11 mouse cellular contexts compared by ENCODE assay signal in the genomic region with DNA sequence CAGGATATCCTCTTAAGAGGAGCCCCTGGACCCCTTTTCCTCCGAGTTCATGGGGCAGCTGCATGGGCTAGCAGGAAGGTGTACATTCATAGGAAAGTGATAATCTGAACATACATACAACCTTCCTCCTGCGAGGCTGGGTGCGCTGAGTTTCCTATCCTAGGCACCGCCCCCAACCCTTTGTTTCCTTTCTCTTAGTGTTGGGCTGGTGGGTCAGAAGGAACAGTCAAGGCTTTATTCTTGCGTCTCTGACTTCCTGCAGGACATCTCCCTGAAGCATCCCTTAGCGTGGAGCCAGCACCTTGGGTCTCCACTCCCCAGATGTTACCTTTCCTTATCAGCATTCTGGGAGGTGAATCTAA. TPM values are rescaled to one million over a fixed set of nuclear protein-coding genes. Genes with fewer than 3 reads are reported as not detected.
A peak's percentile ranks its signal among the peaks of the same experiment; 100 is the strongest.
DNase-seq lines count a peak whose midpoint lies in the region; ATAC-seq lines count a peak whose summit lies in the region.
"Had no signal": no experiment of that assay in that cellular context is flagged by ENCODE, and none has a peak within 500 bp of the region (broad histone marks: within the 10 kb centered on the region; RNA-seq: fewer than 3 reads in every experiment).

No protein-coding gene starts in this region.

- WGBS in heart, embryonic 13.5 days, result 29% methylated on average over 6 of the region's 6 CpGs
- 34% methylated on average over 6 of the region's 6 CpGs for WGBS in lung, embryonic 15.5 days
- WGBS in neural tube, embryonic 11.5 days, result 13% methylated on average over 6 of the region's 6 CpGs

- H3K4me3 ChIP-seq in heart, embryonic 13.5 days, result no peak overlapping the region
- no peak overlapping the region for H3K4me3 ChIP-seq in lung, embryonic 15.5 days
- H3K4me3 ChIP-seq in neural tube, embryonic 11.5 days (ENCODE audit: low read depth, low read length), result no peak overlapping the region
- H3K4me3 ChIP-seq: embryonic facial prominence, embryonic 12.5 days; liver, embryonic 15.5 days had no signal

- H3K9me3 ChIP-seq in heart, embryonic 13.5 days, result no peaks in the 10 kb centered on the region
- no peaks in the 10 kb centered on the region for H3K9me3 ChIP-seq in lung, embryonic 15.5 days
- no peaks in the 10 kb centered on the region for H3K9me3 ChIP-seq in neural tube, embryonic 11.5 days (ENCODE audit: control insufficient read depth, low read length)
- H3K9me3 ChIP-seq: embryonic facial prominence, embryonic 12.5 days; liver, embryonic 15.5 days had no signal

- no peak overlapping the region for H3K27ac ChIP-seq in heart, embryonic 13.5 days (replicated peaks)
- peak overlapping the region; percentile 85; the same call in 1 of the 2 replicates for H3K27ac ChIP-seq in lung, embryonic 15.5 days
- H3K27ac ChIP-seq in neural tube, embryonic 11.5 days (ENCODE audit: low read depth, low read length), result no peak overlapping the region
- H3K27ac ChIP-seq: embryonic facial prominence, embryonic 12.5 days had no signal

- H3K9ac ChIP-seq in heart, embryonic 13.5 days, result no peak overlapping the region
- H3K9ac ChIP-seq in lung, embryonic 15.5 days, result no peak overlapping the region
- no peak overlapping the region for H3K9ac ChIP-seq in neural tube, embryonic 11.5 days (ENCODE audit: low read length)
- H3K9ac ChIP-seq: embryonic facial prominence, embryonic 12.5 days; liver, embryonic 15.5 days had no signal

- DNase-seq in heart, postnatal 4 days, result no peak
- no peak for DNase-seq in lung, postnatal 10 days
- peak; percentile 40 for DNase-seq in neural tube, embryonic 11.5 days (ENCODE audit: low spot score)
- no peak for DNase-seq in urinary bladder, postnatal 4 days (ENCODE audit: low spot score in 2 of 2)
- DNase-seq: layer of hippocampus, adult 9-11 months; midbrain, embryonic 14.5 days had no signal

- 0 out of 2 replicates have a peak overlapping the region, but pooled peaks have one; percentile 4 for H3K4me2 ChIP-seq in heart, embryonic 13.5 days
- no peak overlapping the region; the same call in 1 of the 2 replicates for H3K4me2 ChIP-seq in lung, embryonic 15.5 days
- no peak overlapping the region for H3K4me2 ChIP-seq in neural tube, embryonic 11.5 days (ENCODE audit: low read depth)
- H3K4me2 ChIP-seq: embryonic facial prominence, embryonic 12.5 days; liver, embryonic 15.5 days had no signal

- ATAC-seq in heart, embryonic 13.5 days (ENCODE audit: extremely low read depth, insufficient number of reproducible peaks, low FRiP score, low TSS enrichment), result no peak
- ATAC-seq in lung, embryonic 15.5 days (ENCODE audit: borderline replicate concordance, extremely low read depth, low FRiP score, low TSS enrichment), result no peak
- 0 out of 2 replicates have a peak, but pooled peaks have one; percentile 13 for ATAC-seq in common myeloid progenitor, adult 5-6 weeks (replicated peaks; ENCODE audit: low read depth, poor library complexity, severe bottlenecking)
- ATAC-seq in neural tube, embryonic 11.5 days (ENCODE audit: insufficient read depth, low FRiP score, low TSS enrichment), result no peak

- H3K4me1 ChIP-seq in heart, embryonic 13.5 days, result peaks cover 49% of the 10 kb centered on the region
- peaks cover 64% of the 10 kb centered on the region for H3K4me1 ChIP-seq in lung, embryonic 15.5 days
- peaks cover 24% of the 10 kb centered on the region for H3K4me1 ChIP-seq in neural tube, embryonic 11.5 days (ENCODE audit: control insufficient read depth, insufficient read depth, low read length)

- no peaks in the 10 kb centered on the region for H3K27me3 ChIP-seq in heart, embryonic 13.5 days (replicated peaks)
- H3K27me3 ChIP-seq in lung, embryonic 15.5 days, result no peaks in the 10 kb centered on the region
- no peaks in the 10 kb centered on the region for H3K27me3 ChIP-seq in neural tube, embryonic 11.5 days (ENCODE audit: control insufficient read depth, insufficient read depth, low read length)
- H3K27me3 ChIP-seq: embryonic facial prominence, embryonic 12.5 days had no signal

- H3K36me3 ChIP-seq in heart, embryonic 13.5 days, result no peaks in the 10 kb centered on the region
- no peaks in the 10 kb centered on the region for H3K36me3 ChIP-seq in lung, embryonic 15.5 days
- H3K36me3 ChIP-seq in neural tube, embryonic 11.5 days (ENCODE audit: control insufficient read depth, insufficient read depth, low read length), result no peaks in the 10 kb centered on the region
- H3K36me3 ChIP-seq: embryonic facial prominence, embryonic 12.5 days; liver, embryonic 15.5 days had no signal

RNA-seq across cellular contexts. Expression of a gene that starts 28.0 kb away (rescaled TPM):
- 24.0 and 26.1 TPM in 2 replicates for polyA plus RNA-seq in heart, embryonic 13.5 days (2015; fragmentation: Nextera tagmentation; extraction: Ambion mirVana)
- total RNA-seq in heart, postnatal 4 days (2021), result 10 to 100 TPM; 18.7 to 20.7 TPM
- polyA plus RNA-seq in lung, embryonic 15.5 days (2015; fragmentation: Nextera tagmentation; extraction: Ambion mirVana), result 122 TPM in 2 replicates
- 10.9 and 12.4 TPM in 2 replicates for total RNA-seq in common myeloid progenitor, adult 5-6 weeks (2017)
- polyA plus RNA-seq in neural tube, embryonic 11.5 days (2014; fragmentation: Nextera tagmentation; extraction: Ambion mirVana), result 73.3 and 78.2 TPM in 2 replicates
